Mouse (Mus musculus): ENCODE results near the gene Tdrd3. TPM values are rescaled to one million over a fixed set of nuclear protein-coding genes. Genes with fewer than 3 reads are reported as not detected.

Tdrd3 gene
- polyA plus RNA-seq, 1 experiment from 2014 or later = 5.6 TPM

- no peaks in the 10 kb centered on the region for H3K9me3 ChIP-seq (ENCODE audit: low read length)
- no peak overlapping the region for H3K9ac ChIP-seq (replicated peaks)
- no peak overlapping the region for H3K4me2 ChIP-seq (ENCODE audit: low read depth, low read length)
- no peaks in the 10 kb centered on the region for H3K4me1 ChIP-seq (ENCODE audit: insufficient read depth)
- no peaks in the 10 kb centered on the region for H3K36me3 ChIP-seq (replicated peaks; ENCODE audit: insufficient read depth, low read length)
- DNase-seq = no peak
- no peaks in the 10 kb centered on the region for H3K27me3 ChIP-seq (ENCODE audit: insufficient read depth, low read length)
- TF ChIP-seq CTCF (IDR thresholded peaks at IDR 0.05; ENCODE audit: low read depth) = no peak
- TF ChIP-seq EP300 (IDR thresholded peaks at IDR 0.05; ENCODE audit: low read depth) = no peak
- H3K4me3 ChIP-seq (ENCODE audit: low read depth, low read length) = no peak overlapping the region
- ATAC-seq = no peak
- no peak overlapping the region for H3K27ac ChIP-seq (ENCODE audit: low read depth)
Measured at GRCm38 (mm10) chr14:87464655-87465054, 48.2 kb downstream of the Tdrd3 start.

- Histone ChIP-seq H3K4me2 (ENCODE audit: low read depth, low read length) (no peak overlapping the region), H3K4me1 (ENCODE audit: insufficient read depth) (no peaks in the 10 kb centered on the region), H3K27ac (ENCODE audit: low read depth) (no peak overlapping the region), H3K36me3 (replicated peaks; ENCODE audit: insufficient read depth, low read length) (no peaks in the 10 kb centered on the region), H3K27me3 (ENCODE audit: insufficient read depth, low read length) (no peaks in the 10 kb centered on the region), H3K9ac (replicated peaks) (no peak overlapping the region), H3K9me3 (ENCODE audit: low read length) (no peaks in the 10 kb centered on the region), H3K4me3 (ENCODE audit: low read depth, low read length) (no peak overlapping the region)
- no peak for DNase-seq
- 83% methylated on average over 12 of the region's 12 CpGs for WGBS (ENCODE audit: insufficient replicate concordance)
- TF ChIP-seq CTCF (IDR thresholded peaks at IDR 0.05; ENCODE audit: low read depth) (no peak), EP300 (IDR thresholded peaks at IDR 0.05; ENCODE audit: low read depth) (no peak)
- ATAC-seq = no peak
Measured at GRCm38 (mm10) chr14:87467586-87467985, 51.1 kb downstream of the Tdrd3 start.

- Histone ChIP-seq H3K4me3 (ENCODE audit: low read depth, low read length) (no peak overlapping the region), H3K4me2 (ENCODE audit: low read depth, low read length) (no peak overlapping the region), H3K36me3 (replicated peaks; ENCODE audit: insufficient read depth, low read length) (peaks cover 11% of the 10 kb centered on the region), H3K9me3 (ENCODE audit: low read length) (no peaks in the 10 kb centered on the region), H3K27ac (ENCODE audit: low read depth) (no peak overlapping the region), H3K9ac (replicated peaks) (no peak overlapping the region), H3K4me1 (ENCODE audit: insufficient read depth) (no peaks in the 10 kb centered on the region), H3K27me3 (ENCODE audit: insufficient read depth, low read length) (no peaks in the 10 kb centered on the region)
- no peak for ATAC-seq
- WGBS (ENCODE audit: insufficient replicate concordance) = 81% methylated on average over 1 of the region's 1 CpGs
- DNase-seq = no peak
- TF ChIP-seq CTCF (IDR thresholded peaks at IDR 0.05; ENCODE audit: low read depth) (no peak), EP300 (IDR thresholded peaks at IDR 0.05; ENCODE audit: low read depth) (no peak)
Measured at GRCm38 (mm10) chr14:87471521-87471920, 55.1 kb downstream of the Tdrd3 start.

- 81% methylated on average over 2 of the region's 2 CpGs for WGBS (ENCODE audit: insufficient replicate concordance)
- no peak for ATAC-seq
Measured at GRCm38 (mm10) chr14:87472782-87473181, 56.3 kb downstream of the Tdrd3 start.

GRCm38 (mm10) chr14:87475721-87476359 lies 59.4 kb downstream of the Tdrd3 start:
- 74% methylated on average over 10 of the region's 10 CpGs for WGBS (ENCODE audit: insufficient replicate concordance)
- Histone ChIP-seq H3K36me3 (replicated peaks; ENCODE audit: insufficient read depth, low read length) (peaks cover 15% of the 10 kb centered on the region), H3K4me2 (ENCODE audit: low read depth, low read length) (no peak overlapping the region), H3K9me3 (ENCODE audit: low read length) (no peaks in the 10 kb centered on the region), H3K4me3 (ENCODE audit: low read depth, low read length) (no peak overlapping the region), H3K4me1 (ENCODE audit: insufficient read depth) (no peaks in the 10 kb centered on the region), H3K9ac (replicated peaks) (no peak overlapping the region), H3K27me3 (ENCODE audit: insufficient read depth, low read length) (no peaks in the 10 kb centered on the region), H3K27ac (ENCODE audit: low read depth) (no peak overlapping the region)
- no peak for ATAC-seq
- no peak for DNase-seq
- TF ChIP-seq CTCF (IDR thresholded peaks at IDR 0.05; ENCODE audit: low read depth) (no peak), EP300 (IDR thresholded peaks at IDR 0.05; ENCODE audit: low read depth) (no peak)

More at GRCm38 (mm10) chr14:87472782-87473181, 56.3 kb downstream of the Tdrd3 start:
- H3K4me1 ChIP-seq (ENCODE audit: insufficient read depth) = no peaks in the 10 kb centered on the region
- no peak overlapping the region for H3K27ac ChIP-seq (ENCODE audit: low read depth)
- H3K36me3 ChIP-seq (replicated peaks; ENCODE audit: insufficient read depth, low read length) = peaks cover 11% of the 10 kb centered on the region
- H3K9ac ChIP-seq (replicated peaks) = no peak overlapping the region
- H3K4me2 ChIP-seq (ENCODE audit: low read depth, low read length) = no peak overlapping the region
- no peak for DNase-seq
- no peak overlapping the region for H3K4me3 ChIP-seq (ENCODE audit: low read depth, low read length)
- no peaks in the 10 kb centered on the region for H3K9me3 ChIP-seq (ENCODE audit: low read length)
- H3K27me3 ChIP-seq (ENCODE audit: insufficient read depth, low read length) = no peaks in the 10 kb centered on the region
- TF ChIP-seq CTCF (IDR thresholded peaks at IDR 0.05; ENCODE audit: low read depth) = no peak
- no peak for TF ChIP-seq EP300 (IDR thresholded peaks at IDR 0.05; ENCODE audit: low read depth)

GRCm38 (mm10) chr14:87478339-87478951 lies 62.0 kb downstream of the Tdrd3 start:
- Histone ChIP-seq H3K27me3 (ENCODE audit: insufficient read depth, low read length) (no peaks in the 10 kb centered on the region), H3K4me2 (ENCODE audit: low read depth, low read length) (no peak overlapping the region), H3K27ac (ENCODE audit: low read depth) (no peak overlapping the region), H3K9me3 (ENCODE audit: low read length) (no peaks in the 10 kb centered on the region), H3K4me1 (ENCODE audit: insufficient read depth) (no peaks in the 10 kb centered on the region), H3K4me3 (ENCODE audit: low read depth, low read length) (no peak overlapping the region), H3K36me3 (replicated peaks; ENCODE audit: insufficient read depth, low read length) (peaks cover 11% of the 10 kb centered on the region), H3K9ac (replicated peaks) (no peak overlapping the region)
- ATAC-seq (no peak), DNase-seq (no peak)
- TF ChIP-seq CTCF (IDR thresholded peaks at IDR 0.05; ENCODE audit: low read depth) (no peak), EP300 (IDR thresholded peaks at IDR 0.05; ENCODE audit: low read depth) (no peak)
- 86% methylated on average over 3 of the region's 3 CpGs for WGBS (ENCODE audit: insufficient replicate concordance)

All from liver, postnatal 0 days (tissue).